10 mouse cellular contexts compared by ENCODE assay signal in the genomic region with DNA sequence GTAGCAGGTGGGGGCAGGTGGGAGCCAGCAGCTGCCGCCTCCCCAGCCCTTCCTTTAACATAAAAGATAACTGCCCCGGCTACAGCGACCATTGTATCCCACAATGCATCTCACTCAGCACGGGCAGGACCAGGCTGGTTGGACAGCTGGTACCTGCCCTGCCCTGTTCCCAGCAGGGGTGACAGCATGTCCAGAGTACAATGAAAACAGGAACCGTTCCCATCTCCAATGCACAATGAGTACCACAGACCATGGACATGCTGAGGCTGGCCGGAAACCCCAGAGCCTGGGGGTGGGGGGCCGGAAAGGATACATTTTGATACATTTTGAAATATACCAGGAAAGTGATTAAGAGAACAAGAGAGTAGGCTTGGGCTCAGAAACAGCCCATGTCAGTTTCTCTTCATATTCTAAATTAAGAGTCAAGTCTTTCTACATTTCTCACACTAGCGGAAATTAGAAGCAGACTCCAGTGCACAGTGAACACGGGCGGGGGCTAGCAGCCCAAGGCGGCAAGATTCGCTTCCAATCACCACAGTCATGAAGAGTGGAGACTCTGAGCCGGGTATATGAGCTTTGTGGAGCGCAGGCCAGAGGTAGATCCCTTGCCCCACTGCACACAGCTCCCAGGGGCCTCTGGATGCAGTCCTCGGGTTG. TPM values are rescaled to one million over a fixed set of nuclear protein-coding genes. Genes with fewer than 3 reads are reported as not detected.
DNase-seq lines count a peak whose midpoint lies in the region; ATAC-seq and TF ChIP-seq lines count a peak whose summit lies in the region.
"Had no signal": no experiment of that assay in that cellular context is flagged by ENCODE, and none has a peak within 500 bp of the region (broad histone marks: within the 10 kb centered on the region; RNA-seq: fewer than 3 reads in every experiment).

No protein-coding gene starts in this region.

- 0 out of 2 replicates have a peak, but pooled peaks have one; percentile 25 for ATAC-seq in hindbrain, postnatal 0 days
- ATAC-seq in hindbrain, embryonic 11.5 days (ENCODE audit: low FRiP score) = no peak
- no peak for ATAC-seq in G1E (ENCODE audit: extremely low read depth, insufficient number of reproducible peaks, low FRiP score, poor library complexity, severe bottlenecking)
- no peak for ATAC-seq in liver, postnatal 0 days

- no peak for DNase-seq in hindbrain, postnatal 0 days (ENCODE audit: low spot score)
- DNase-seq in hindbrain, embryonic 11.5 days (ENCODE audit: low spot score) = no peak
- no peak for DNase-seq in G1E (ENCODE audit: low spot score)
- peak; percentile 55 to 56 for DNase-seq in cerebellum, adult 18-20 months
- DNase-seq in limb, embryonic 10.5 days (ENCODE audit: low spot score) = no peak
- DNase-seq in liver, postnatal 0 days = no peak
- DNase-seq in layer of hippocampus, adult 8-10 months (ENCODE audit: low spot score in 2 of 2) = no peak
- DNase-seq: lung, embryonic 14.5 days had no signal

- no peak for TF ChIP-seq EP300 in liver, postnatal 0 days (IDR thresholded peaks at IDR 0.05; ENCODE audit: low read depth)

- 0 out of 2 replicates have a peak, but pooled peaks cover 5% of the 10 kb centered on the region for H3K4me1 ChIP-seq in hindbrain, postnatal 0 days (ENCODE audit: insufficient read depth, low read length)
- H3K4me1 ChIP-seq in hindbrain, embryonic 11.5 days (replicated peaks; ENCODE audit: control insufficient read depth, insufficient read depth, low read length) = no peaks in the 10 kb centered on the region
- H3K4me1 ChIP-seq in G1E (ENCODE audit: insufficient read depth, low read depth, low read length) = no peaks in the 10 kb centered on the region
- peaks cover 67% of the 10 kb centered on the region for H3K4me1 ChIP-seq in limb, embryonic 10.5 days
- H3K4me1 ChIP-seq in liver, postnatal 0 days (ENCODE audit: insufficient read depth) = peaks cover 3% of the 10 kb centered on the region; the same call in 1 of the 2 replicates

- H3K9me3 ChIP-seq in hindbrain, postnatal 0 days (ENCODE audit: low read length) = no peaks in the 10 kb centered on the region
- no peaks in the 10 kb centered on the region for H3K9me3 ChIP-seq in hindbrain, embryonic 11.5 days (ENCODE audit: control insufficient read depth, low read length)
- peaks cover 93% of the 10 kb centered on the region for H3K9me3 ChIP-seq in G1E (replicated peaks)
- no peaks in the 10 kb centered on the region for H3K9me3 ChIP-seq in limb, embryonic 10.5 days (replicated peaks)
- no peaks in the 10 kb centered on the region for H3K9me3 ChIP-seq in liver, postnatal 0 days (ENCODE audit: low read length)
- H3K9me3 ChIP-seq: heart, embryonic 13.5 days; neural tube, embryonic 13.5 days had no signal

- no peaks in the 10 kb centered on the region for H3K27me3 ChIP-seq in hindbrain, postnatal 0 days (ENCODE audit: insufficient read depth, low read length)
- no peaks in the 10 kb centered on the region for H3K27me3 ChIP-seq in hindbrain, embryonic 11.5 days (ENCODE audit: control insufficient read depth, insufficient read depth, low read length)
- H3K27me3 ChIP-seq in G1E (ENCODE audit: insufficient read depth, low read length) = no peaks in the 10 kb centered on the region
- peaks cover 22% of the 10 kb centered on the region; the same call in 1 of the 2 replicates for H3K27me3 ChIP-seq in limb, embryonic 10.5 days (ENCODE audit: low read depth, poor library complexity, severe bottlenecking)
- 0 out of 2 replicates have a peak, but pooled peaks cover 5% of the 10 kb centered on the region for H3K27me3 ChIP-seq in liver, postnatal 0 days (ENCODE audit: insufficient read depth, low read length)

- WGBS in hindbrain, postnatal 0 days = 52% methylated on average over 15 of the region's 15 CpGs
- 72% methylated on average over 15 of the region's 15 CpGs for WGBS in hindbrain, embryonic 11.5 days
- WGBS in limb, embryonic 10.5 days = 75% methylated on average over 15 of the region's 15 CpGs
- WGBS in liver, postnatal 0 days (ENCODE audit: insufficient replicate concordance) = 71% methylated on average over 15 of the region's 15 CpGs

- H3K27ac ChIP-seq in hindbrain, postnatal 0 days = no peak overlapping the region
- no peak overlapping the region for H3K27ac ChIP-seq in hindbrain, embryonic 11.5 days (ENCODE audit: low read depth, low read length)
- H3K27ac ChIP-seq in limb, embryonic 10.5 days = peak overlapping the region; percentile 70
- H3K27ac ChIP-seq in liver, postnatal 0 days (ENCODE audit: low read depth) = no peak overlapping the region
- H3K27ac ChIP-seq: heart, embryonic 13.5 days; neural tube, embryonic 13.5 days had no signal

- H3K36me3 ChIP-seq in hindbrain, postnatal 0 days (ENCODE audit: insufficient read depth, low read length) = no peaks in the 10 kb centered on the region
- no peaks in the 10 kb centered on the region for H3K36me3 ChIP-seq in hindbrain, embryonic 11.5 days (ENCODE audit: control insufficient read depth, insufficient read depth, low read length)
- H3K36me3 ChIP-seq in G1E (replicated peaks) = no peaks in the 10 kb centered on the region
- no peaks in the 10 kb centered on the region for H3K36me3 ChIP-seq in limb, embryonic 10.5 days
- no peaks in the 10 kb centered on the region for H3K36me3 ChIP-seq in liver, postnatal 0 days (replicated peaks; ENCODE audit: insufficient read depth, low read length)
- H3K36me3 ChIP-seq: heart, embryonic 13.5 days; neural tube, embryonic 13.5 days had no signal

- TF ChIP-seq CTCF in hindbrain, postnatal 0 days (IDR thresholded peaks at IDR 0.05; ENCODE audit: low read depth) = no peak
- TF ChIP-seq CTCF in G1E (IDR thresholded peaks at IDR 0.05; ENCODE audit: low read depth, low read length) = no peak
- no peak for TF ChIP-seq CTCF in liver, postnatal 0 days (IDR thresholded peaks at IDR 0.05; ENCODE audit: low read depth)

- no peak overlapping the region for H3K9ac ChIP-seq in hindbrain, postnatal 0 days (replicated peaks; ENCODE audit: low read length)
- no peak overlapping the region for H3K9ac ChIP-seq in hindbrain, embryonic 11.5 days (ENCODE audit: low read depth, low read length)
- H3K9ac ChIP-seq in liver, postnatal 0 days (replicated peaks) = no peak overlapping the region
- H3K9ac ChIP-seq: lung, embryonic 14.5 days; neural tube, embryonic 13.5 days had no signal

- H3K4me3 ChIP-seq in hindbrain, postnatal 0 days (ENCODE audit: low read length) = no peak overlapping the region
- H3K4me3 ChIP-seq in hindbrain, embryonic 11.5 days (ENCODE audit: low read depth, low read length) = no peak overlapping the region
- peak overlapping the region; percentile 44; the same call in 1 of the 2 replicates for H3K4me3 ChIP-seq in G1E (ENCODE audit: low read depth, low read length)
- H3K4me3 ChIP-seq in limb, embryonic 10.5 days = no peak overlapping the region
- no peak overlapping the region for H3K4me3 ChIP-seq in liver, postnatal 0 days (ENCODE audit: low read depth, low read length)
- H3K4me3 ChIP-seq: heart, embryonic 13.5 days; neural tube, embryonic 13.5 days had no signal

- H3K4me2 ChIP-seq in hindbrain, postnatal 0 days (ENCODE audit: low read depth, low read length) = no peak overlapping the region
- no peak overlapping the region for H3K4me2 ChIP-seq in hindbrain, embryonic 11.5 days (replicated peaks; ENCODE audit: low read depth, low read length)
- H3K4me2 ChIP-seq in liver, postnatal 0 days (ENCODE audit: low read depth, low read length) = no peak overlapping the region
- H3K4me2 ChIP-seq: heart, embryonic 13.5 days; lung, embryonic 14.5 days; neural tube, embryonic 13.5 days had no signal

RNA-seq across cellular contexts. Expression of a gene that starts 55.4 kb away (rescaled TPM):
- total RNA-seq in hindbrain, postnatal 0 days (2014; rRNA removed) = 7.4 and 8.5 TPM in 2 replicates
- polyA plus RNA-seq in hindbrain, postnatal 0 days (2015; fragmentation: Nextera tagmentation; extraction: Ambion mirVana) = 6.5 and 6.6 TPM in 2 replicates
- polyA plus RNA-seq in hindbrain, embryonic 11.5 days (2014; fragmentation: Nextera tagmentation; extraction: Ambion mirVana) = 0.25 and 0.82 TPM in 2 replicates
- total RNA-seq in G1E (2014; fragmentation: Nextera tagmentation) (not detected in 2 replicates), G1E (2017) (0.17 and 0.27 TPM in 2 replicates)
- not detected in 2 replicates for polyA plus RNA-seq in G1E (2012)
- polyA plus RNA-seq in limb, embryonic 10.5 days (2016; fragmentation: Nextera tagmentation; extraction: Ambion mirVana) = 1.0 and 3.2 TPM in 2 replicates
- polyA plus RNA-seq in liver, postnatal 0 days (2015; fragmentation: Nextera tagmentation; extraction: Ambion mirVana) = 0.11 and 0.18 TPM in 2 replicates
- 10 to 100 TPM; 17.8 to 22.0 (median 21.1) TPM for total RNA-seq in layer of hippocampus, adult 8-10 months (2022)

Comparison
In these comparisons a context has a peak if more than half of its experiments do, and no peak if none do; other contexts are left out.
1. DNase-seq: peak in cerebellum, adult 18-20 months (2 of 2); none in hindbrain, postnatal 0 days (single experiment), hindbrain, embryonic 11.5 days (single experiment), G1E (single experiment), limb, embryonic 10.5 days (single experiment), liver, postnatal 0 days (single experiment) and layer of hippocampus, adult 8-10 months (0 of 2).